Mouse (Mus musculus) thymus, postnatal 10 days (tissue): ENCODE results near the gene Als2cl.
A peak's percentile ranks its signal among the peaks of the same experiment; 100 is the strongest.

ENCODE experiments used
- DNase-seq, 2 experiments: peaks; one replicate each; pipeline ENCODE4 v3.0.0; 2021; ENCODE audit warnings: low spot score in 2 of 2

Als2cl gene

GRCm38 (mm10) chr9:110916786-110917185 lies 37.1 kb downstream of the Als2cl start, which contains the start of gene Fam240a:
Fam240a (minus strand) TSS chr9:110916861.
- DNase-seq, result no peak

- DNase-seq, result peak in 1 of 2 experiments; percentile 54
These were observed 41.2 kb downstream of the Als2cl start for GRCm38 (mm10) chr9:110920665-110921419.

GRCm38 (mm10) chr9:110922759-110923158 lies 43.1 kb downstream of the Als2cl start:
- peak; percentile 63 to 87 for DNase-seq

- DNase-seq, result no peak
These were observed 51.9 kb downstream of the Als2cl start for GRCm38 (mm10) chr9:110931573-110931972.

GRCm38 (mm10) chr9:110933850-110934437 lies 54.3 kb downstream of the Als2cl start:
- no peak for DNase-seq

DNA sequence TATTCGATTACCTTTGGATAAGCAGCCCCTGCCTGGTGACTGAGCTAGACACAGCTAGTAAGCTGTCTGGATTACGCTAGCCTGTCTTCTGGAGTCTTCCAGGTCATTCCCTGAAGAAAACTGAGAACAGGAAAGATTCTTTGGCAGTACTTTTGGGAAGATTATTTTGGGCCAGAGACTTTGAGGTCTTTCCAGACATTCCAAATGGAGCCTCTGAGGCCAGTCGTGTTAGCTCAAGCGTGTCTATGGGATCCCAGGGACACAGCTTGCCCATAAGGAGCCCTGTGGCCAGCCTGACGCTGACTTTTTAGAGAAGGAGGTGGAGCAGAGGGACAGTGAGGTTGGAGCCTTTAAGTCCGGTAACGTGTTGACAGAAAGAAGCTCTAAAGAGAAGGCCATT lies 56.3 kb downstream of the Als2cl start:
- no peak for DNase-seq

DNA sequence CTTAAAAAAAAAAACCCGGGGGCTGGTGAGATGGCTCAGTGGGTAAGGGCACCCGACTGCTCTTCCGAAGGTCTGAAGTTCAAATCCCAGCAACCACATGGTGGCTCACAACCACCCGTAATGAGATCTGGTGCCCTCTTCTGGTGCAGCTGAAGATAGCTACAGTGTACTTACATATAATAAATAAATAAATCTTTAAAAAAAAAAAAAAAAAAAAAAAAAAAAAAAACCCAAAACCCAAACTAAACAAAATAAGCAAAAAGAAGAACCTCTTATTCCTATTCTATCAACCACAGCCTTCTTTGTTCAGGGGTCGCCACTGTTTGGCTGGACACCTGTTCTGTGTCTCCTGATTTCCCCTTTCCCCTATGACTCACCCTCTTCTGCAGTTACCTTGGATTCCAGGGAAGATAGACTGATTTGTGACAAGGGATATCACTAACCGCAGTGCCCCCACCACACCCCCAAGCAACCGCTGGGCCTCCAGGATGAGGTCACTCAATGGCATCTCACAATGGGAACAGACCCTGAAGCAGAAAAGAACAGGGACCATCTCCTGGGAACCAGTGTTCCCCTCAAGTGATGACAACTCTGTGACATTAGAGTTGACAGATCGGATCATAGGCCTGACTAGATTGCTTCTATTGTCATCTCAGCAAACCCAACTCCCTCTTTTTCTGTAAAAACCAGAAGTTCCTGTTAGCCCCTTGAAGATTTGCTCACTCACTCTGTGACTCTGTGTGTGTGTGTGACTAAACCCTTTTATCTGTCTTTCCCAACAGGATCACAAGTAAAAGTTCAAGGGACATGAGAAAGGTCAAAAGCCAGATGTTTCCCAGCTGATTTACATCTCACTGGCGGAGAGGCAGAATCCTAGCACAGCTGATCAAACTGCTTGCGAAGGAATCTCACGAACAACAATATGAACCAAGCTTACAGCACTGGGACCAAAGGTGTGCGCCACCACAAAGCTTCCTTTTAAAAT lies 58.1 kb downstream of the Als2cl start:
- DNase-seq, result no peak

DNA sequence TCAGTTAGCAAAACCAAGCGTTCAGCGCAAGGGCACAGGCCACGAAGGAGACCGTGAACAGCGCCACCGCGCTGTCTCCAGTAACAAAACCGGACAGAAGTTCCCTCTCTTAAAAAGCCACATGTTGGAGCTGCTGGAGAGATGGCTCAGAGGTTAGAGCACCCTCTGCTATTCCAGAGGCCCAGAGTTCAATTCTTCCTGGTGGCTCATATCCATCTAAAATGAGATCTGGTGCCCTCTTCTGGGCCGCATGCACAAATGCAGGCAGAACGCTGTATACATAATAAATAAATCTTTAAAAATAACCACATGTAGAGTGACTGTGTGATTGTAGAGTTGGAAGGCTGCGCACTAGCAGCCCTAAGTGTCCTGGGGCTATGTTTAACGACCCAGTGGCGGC lies 64.6 kb downstream of the Als2cl start:
- peak in 1 of 2 experiments; percentile 34 for DNase-seq

GRCm38 (mm10) chr9:110945343-110945742 lies 65.7 kb downstream of the Als2cl start:
- DNase-seq, result no peak

DNA sequence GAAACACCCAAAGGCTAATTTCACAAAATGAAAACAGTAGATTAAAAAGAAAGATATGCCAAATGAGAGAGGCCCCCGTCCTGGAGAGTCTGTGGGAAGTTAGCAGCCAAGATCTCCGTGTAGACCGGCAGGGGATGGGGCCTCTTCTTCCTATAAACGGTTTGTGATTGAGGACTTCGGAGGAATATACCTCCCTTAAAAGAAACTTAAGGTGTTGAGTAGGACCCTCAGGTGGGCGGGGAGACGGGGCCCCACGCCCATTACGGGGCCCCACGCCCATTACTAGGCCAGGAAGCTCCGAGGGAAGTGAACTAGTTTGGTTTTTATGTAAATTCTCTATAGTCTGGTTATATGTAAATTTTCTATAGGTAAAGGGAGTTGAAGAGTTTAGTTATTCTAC lies 66.3 kb downstream of the Als2cl start, which contains the start of gene Tdgf1:
TSS of gene Tdgf1 (minus strand) at position 233 of the 400 bp plus-strand sequence.
- DNase-seq, result no peak

DNA sequence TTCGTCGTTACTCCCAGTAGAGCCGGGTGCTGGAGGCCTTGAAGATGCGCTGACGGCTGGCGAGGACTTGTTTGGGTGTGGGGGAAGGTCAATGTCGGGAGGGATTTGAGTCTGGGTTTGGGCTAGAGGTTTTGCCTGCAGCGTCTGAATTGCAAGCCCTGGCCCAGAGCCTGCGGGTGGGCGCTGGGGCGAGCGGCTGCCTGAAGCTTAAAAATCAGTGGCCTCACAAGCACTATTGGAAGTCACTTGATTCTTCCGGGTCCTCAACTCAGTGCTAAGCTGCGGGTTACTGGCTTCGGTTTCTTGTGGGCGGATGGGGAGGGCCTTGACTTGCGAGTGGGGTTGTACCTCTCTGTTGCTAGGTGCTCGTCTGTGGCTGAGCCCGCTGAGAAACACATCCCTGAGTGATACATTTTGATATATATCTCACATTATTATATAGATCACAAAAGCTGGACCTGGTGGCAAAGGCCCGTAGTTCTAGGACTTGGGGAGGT lies 66.9 kb downstream of the Als2cl start:
- peak; percentile 38 for DNase-seq

DNA sequence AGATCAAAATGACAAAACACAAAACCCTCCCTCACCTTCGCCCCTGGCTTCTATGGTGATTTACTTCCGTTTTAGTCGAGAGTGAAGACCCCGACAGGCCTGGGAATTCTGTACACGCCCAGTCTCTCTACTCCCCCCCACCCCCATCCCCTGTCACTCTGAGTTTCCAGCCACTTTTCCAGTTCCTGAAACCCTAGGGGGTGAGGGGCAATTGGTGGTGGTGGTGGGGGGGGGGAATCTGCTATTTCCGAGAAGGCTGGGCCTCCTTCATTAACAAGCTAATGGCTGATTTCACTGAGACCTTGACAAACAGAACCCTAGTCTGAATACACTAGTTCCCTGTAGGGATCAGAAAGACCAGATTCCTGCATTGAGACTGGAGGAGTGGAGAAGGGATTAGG lies 67.6 kb downstream of the Als2cl start:
- no peak for DNase-seq

GRCm38 (mm10) chr9:110947900-110948299 lies 68.2 kb downstream of the Als2cl start:
- DNase-seq, result no peak

DNA sequence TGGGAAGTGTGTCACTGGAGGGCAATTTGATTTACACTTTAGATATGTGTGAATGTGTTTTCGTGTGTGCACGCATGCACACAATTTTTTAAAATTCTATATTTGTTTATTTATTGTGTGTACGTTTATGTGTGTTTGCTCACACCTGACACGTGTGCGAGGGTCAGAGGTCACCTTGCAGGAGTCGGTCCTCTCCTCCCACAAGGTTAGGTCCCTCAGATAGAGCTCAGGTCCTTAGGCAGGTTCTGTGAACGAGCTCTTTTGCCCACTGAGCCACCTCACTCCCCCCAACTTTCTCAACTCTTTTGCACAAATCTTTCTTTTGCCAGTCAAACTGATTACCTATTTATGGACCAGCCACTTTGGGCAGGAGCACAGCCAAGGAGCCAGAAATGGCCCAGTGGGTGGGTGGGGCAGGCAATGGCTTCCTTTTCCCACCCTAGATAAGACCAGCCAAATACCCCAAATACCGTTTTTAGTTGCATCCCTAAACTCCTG lies 69.2 kb downstream of the Als2cl start:
- DNase-seq, result no peak

DNA sequence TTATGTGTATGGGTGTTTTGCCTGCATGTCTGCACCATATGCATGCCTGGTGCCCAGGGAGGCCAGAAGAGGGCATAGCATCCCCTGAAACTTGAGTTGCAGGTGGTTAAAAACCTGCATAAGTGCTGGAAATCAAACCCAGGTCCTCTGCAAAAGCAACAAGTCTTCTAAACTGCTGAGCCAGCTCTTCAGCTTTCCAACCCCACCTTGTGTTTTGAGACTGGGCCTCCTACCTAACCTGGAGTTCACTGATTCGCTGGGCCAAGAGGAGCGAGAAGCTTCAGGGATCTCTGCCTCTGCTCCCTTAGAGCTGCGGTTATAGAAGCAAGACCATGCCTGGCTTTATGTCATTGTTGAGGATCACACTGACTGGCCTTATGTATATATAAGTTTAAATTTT lies 70.4 kb downstream of the Als2cl start:
- no peak for DNase-seq
